Mouse (Mus musculus): ENCODE results near the gene Gnb3. TPM values are rescaled to one million over a fixed set of nuclear protein-coding genes. Genes with fewer than 3 reads are reported as not detected.

Gnb3 gene
- total and polyA plus RNA-seq, 2 experiments from 2014 or later = 0.66 to 1.1 TPM

DNA sequence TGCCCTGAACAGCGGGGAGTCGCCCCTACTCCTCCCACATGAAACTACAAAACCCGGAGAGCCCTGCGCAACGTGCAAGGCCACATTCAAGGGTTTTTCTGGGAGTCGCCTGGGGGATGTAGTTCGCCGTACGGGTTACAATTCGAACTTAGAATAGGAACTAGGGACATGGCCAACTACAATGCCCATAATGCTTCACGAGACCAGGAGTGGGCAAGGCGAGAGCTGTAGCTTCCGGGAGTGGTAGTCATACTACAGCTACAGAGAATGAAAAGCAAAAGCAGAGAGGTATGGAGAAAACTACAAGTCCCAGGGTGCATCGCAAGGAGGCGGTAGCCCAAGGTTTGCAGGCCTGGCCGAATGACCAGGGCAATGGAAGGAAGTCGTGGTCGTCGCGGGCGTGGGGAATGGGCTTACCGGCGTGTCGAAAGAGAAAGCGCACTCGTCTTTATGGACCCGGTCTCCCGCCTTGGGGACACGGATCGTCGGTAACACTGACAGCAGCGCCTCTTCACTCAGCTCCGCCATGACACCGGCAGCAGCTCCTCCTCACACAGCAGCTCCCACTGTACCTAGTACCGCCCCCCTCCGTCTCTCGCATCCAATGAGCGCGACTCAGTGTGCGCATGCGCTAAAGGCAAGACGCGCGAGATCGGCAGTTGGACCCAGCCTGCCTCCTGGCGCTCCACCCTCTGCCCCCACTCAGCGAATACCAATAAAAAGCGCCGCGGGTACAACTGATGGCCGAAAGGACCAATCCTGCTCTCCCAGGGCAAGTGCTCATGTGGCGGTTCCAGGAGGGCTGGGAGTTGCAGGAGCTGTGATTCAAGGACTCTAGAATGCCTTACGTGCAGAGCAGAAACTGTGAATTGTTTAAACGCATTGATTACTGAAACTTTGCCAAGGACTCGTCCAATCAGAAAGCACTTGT is 10.9 kb downstream of the Gnb3 start, which contains the start of the genes Usp5 and Cdca3:
Gene Usp5, minus strand, starts transcription at position 617 of the 931 bp plus-strand sequence.
Gene Cdca3, plus strand, starts transcription at position 680 of the 931 bp plus-strand sequence.
- H3K36me3 ChIP-seq (ENCODE audit: insufficient read depth, low read length) = peaks cover 19% of the 10 kb centered on the region
- WGBS = under 1% methylated on average over 55 of the region's 55 CpGs
- ATAC-seq (ENCODE audit: low FRiP score) (peak; percentile 96), DNase-seq (ENCODE audit: low spot score) (peak; percentile 100)
- peaks cover 4% of the 10 kb centered on the region for H3K4me1 ChIP-seq (ENCODE audit: insufficient read depth, low read length)
- peak; percentile 54 for TF ChIP-seq CTCF (IDR thresholded peaks at IDR 0.05)
- H3K27me3 ChIP-seq (ENCODE audit: insufficient read depth, low read length) = no peaks in the 10 kb centered on the region
- no peaks in the 10 kb centered on the region for H3K9me3 ChIP-seq (ENCODE audit: low read length)
- H3K9ac ChIP-seq (replicated peaks; ENCODE audit: low read length, poor library complexity, severe bottlenecking) = peak within 1 kb of the TSS; percentile 76
- peak within 1 kb of the TSS; percentile 89 for H3K4me2 ChIP-seq (ENCODE audit: low read depth, low read length, poor library complexity, severe bottlenecking)
- H3K4me3 ChIP-seq (ENCODE audit: low read depth, low read length) = peak within 1 kb of the TSS; percentile 61
- peak within 1 kb of the TSS; percentile 88 for H3K27ac ChIP-seq (ENCODE audit: low read depth, low read length)

DNA sequence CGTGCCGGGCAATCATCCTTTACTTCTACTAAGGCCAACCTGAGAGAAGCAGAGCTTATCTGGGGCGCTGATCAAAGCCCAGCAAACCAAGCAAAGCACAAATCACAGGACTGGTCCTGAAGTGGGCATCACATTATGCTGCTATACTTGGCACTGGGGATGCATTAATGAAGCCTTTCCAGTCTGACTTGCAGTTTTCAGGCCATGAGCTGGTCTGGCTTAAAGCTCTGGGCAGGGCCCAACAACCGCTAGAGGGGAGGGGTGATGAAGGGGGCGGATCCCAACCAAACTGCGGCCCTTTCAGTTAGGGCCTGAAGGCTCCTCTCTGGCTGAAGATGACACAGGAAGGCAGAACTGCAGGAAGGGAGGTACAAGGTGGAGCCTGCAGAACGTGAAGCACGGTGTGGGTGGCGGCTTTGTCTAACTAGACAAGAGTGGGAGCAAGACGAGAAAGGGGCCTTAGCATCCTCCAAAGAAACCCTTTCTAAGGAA is 11.9 kb downstream of the Gnb3 start:
- Histone ChIP-seq H3K9ac (replicated peaks; ENCODE audit: low read length, poor library complexity, severe bottlenecking) (peak overlapping the region; percentile 64), H3K9me3 (ENCODE audit: low read length) (no peaks in the 10 kb centered on the region), H3K27ac (ENCODE audit: low read depth, low read length) (peak overlapping the region; percentile 52), H3K4me3 (ENCODE audit: low read depth, low read length) (peak overlapping the region; percentile 61), H3K4me1 (ENCODE audit: insufficient read depth, low read length) (peaks cover 4% of the 10 kb centered on the region), H3K36me3 (ENCODE audit: insufficient read depth, low read length) (peaks cover 29% of the 10 kb centered on the region), H3K4me2 (ENCODE audit: low read depth, low read length, poor library complexity, severe bottlenecking) (peak overlapping the region; percentile 89), H3K27me3 (ENCODE audit: insufficient read depth, low read length) (no peaks in the 10 kb centered on the region)
- DNase-seq (ENCODE audit: low spot score) (peak; percentile 65), ATAC-seq (ENCODE audit: low FRiP score) (no peak)
- 21% methylated on average over 10 of the region's 10 CpGs for WGBS
- TF ChIP-seq CTCF (IDR thresholded peaks at IDR 0.05) = no peak

DNA sequence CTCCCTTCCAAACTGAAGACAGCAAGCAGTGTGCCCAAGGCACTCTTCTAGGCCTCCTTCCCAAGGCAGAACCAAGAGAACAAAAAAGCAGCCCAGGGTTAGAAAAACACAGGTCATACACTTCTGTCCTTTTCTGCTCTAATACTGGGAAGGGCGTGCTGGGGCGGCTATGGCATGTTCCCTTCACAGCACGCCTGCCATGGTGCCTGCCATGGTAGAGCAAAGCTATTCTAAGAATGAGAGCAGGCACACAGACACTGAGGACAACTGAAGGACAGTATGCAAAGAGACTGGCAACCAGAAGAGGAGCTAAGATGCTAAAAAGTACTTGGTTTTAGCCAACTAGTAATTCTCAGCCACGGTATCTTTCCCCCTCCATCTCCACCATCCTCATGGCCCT is 18.0 kb downstream of the Gnb3 start:
- H3K4me3 ChIP-seq (ENCODE audit: low read depth, low read length) = no peak overlapping the region
- no peak overlapping the region for H3K4me2 ChIP-seq (ENCODE audit: low read depth, low read length, poor library complexity, severe bottlenecking)
- no peaks in the 10 kb centered on the region for H3K4me1 ChIP-seq (ENCODE audit: insufficient read depth, low read length)
- TF ChIP-seq CTCF (IDR thresholded peaks at IDR 0.05) = no peak
- H3K27me3 ChIP-seq (ENCODE audit: insufficient read depth, low read length) = no peaks in the 10 kb centered on the region
- ATAC-seq (ENCODE audit: low FRiP score) (no peak), DNase-seq (ENCODE audit: low spot score) (no peak)
- H3K9me3 ChIP-seq (ENCODE audit: low read length) = no peaks in the 10 kb centered on the region
- WGBS = 97% methylated on average over 4 of the region's 4 CpGs
- no peak overlapping the region for H3K9ac ChIP-seq (replicated peaks; ENCODE audit: low read length, poor library complexity, severe bottlenecking)
- peaks cover 84% of the 10 kb centered on the region for H3K36me3 ChIP-seq (ENCODE audit: insufficient read depth, low read length)
- no peak overlapping the region for H3K27ac ChIP-seq (ENCODE audit: low read depth, low read length)

DNA sequence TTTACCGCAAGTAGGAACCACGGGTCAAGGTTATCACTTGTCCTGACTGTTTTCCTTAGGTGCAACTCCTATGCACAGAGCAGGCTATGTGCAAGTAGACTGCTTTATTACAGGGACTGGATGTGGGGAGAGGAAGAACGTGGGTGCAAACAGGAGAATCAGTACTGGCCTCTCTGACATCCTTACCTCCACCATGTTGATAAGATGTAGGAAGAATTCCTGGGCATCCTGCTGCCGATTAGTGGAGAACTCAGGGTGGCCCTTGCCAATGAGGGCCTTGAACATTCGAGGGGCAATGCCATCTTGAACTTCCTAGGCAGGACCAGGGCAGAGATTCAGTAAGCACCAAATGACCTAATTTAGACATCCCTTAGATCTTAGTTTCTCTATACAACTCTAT is 19.2 kb downstream of the Gnb3 start:
- Histone ChIP-seq H3K9me3 (ENCODE audit: low read length) (no peaks in the 10 kb centered on the region), H3K27ac (ENCODE audit: low read depth, low read length) (no peak overlapping the region), H3K27me3 (ENCODE audit: insufficient read depth, low read length) (no peaks in the 10 kb centered on the region), H3K4me1 (ENCODE audit: insufficient read depth, low read length) (no peaks in the 10 kb centered on the region), H3K9ac (replicated peaks; ENCODE audit: low read length, poor library complexity, severe bottlenecking) (no peak overlapping the region), H3K4me2 (ENCODE audit: low read depth, low read length, poor library complexity, severe bottlenecking) (no peak overlapping the region), H3K4me3 (ENCODE audit: low read depth, low read length) (no peak overlapping the region), H3K36me3 (ENCODE audit: insufficient read depth, low read length) (peaks cover 89% of the 10 kb centered on the region)
- ATAC-seq (ENCODE audit: low FRiP score) = no peak
- 93% methylated on average over 5 of the region's 5 CpGs for WGBS
- TF ChIP-seq CTCF (IDR thresholded peaks at IDR 0.05) = no peak
- DNase-seq (ENCODE audit: low spot score) = no peak

DNA sequence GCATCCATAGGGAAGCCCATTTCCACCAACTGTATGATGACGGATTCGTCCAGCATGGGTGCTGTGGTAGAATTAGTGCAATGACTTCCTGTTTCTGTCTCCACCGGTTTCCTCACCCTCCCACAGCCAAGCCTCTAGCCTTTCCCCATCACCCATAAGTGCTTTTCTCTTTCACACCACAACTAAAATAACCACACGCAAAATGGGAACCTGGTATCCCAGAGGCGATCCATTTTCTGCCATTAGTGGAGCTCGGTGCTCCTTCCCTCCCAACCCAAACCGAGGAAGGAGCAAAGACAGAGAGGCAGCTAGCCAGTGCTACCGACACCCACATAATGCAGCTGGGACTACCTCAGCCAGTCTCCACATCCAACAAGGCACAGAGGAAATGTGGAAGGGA is 22.1 kb downstream of the Gnb3 start:
- ATAC-seq (ENCODE audit: low FRiP score) (no peak), DNase-seq (ENCODE audit: low spot score) (no peak)
- Histone ChIP-seq H3K4me2 (ENCODE audit: low read depth, low read length, poor library complexity, severe bottlenecking) (no peak overlapping the region), H3K4me3 (ENCODE audit: low read depth, low read length) (no peak overlapping the region), H3K36me3 (ENCODE audit: insufficient read depth, low read length) (peaks cover 70% of the 10 kb centered on the region), H3K9me3 (ENCODE audit: low read length) (no peaks in the 10 kb centered on the region), H3K27me3 (ENCODE audit: insufficient read depth, low read length) (no peaks in the 10 kb centered on the region), H3K9ac (replicated peaks; ENCODE audit: low read length, poor library complexity, severe bottlenecking) (no peak overlapping the region), H3K27ac (ENCODE audit: low read depth, low read length) (no peak overlapping the region), H3K4me1 (ENCODE audit: insufficient read depth, low read length) (peaks cover 5% of the 10 kb centered on the region)
- no peak for TF ChIP-seq CTCF (IDR thresholded peaks at IDR 0.05)
- 95% methylated on average over 8 of the region's 8 CpGs for WGBS

DNA sequence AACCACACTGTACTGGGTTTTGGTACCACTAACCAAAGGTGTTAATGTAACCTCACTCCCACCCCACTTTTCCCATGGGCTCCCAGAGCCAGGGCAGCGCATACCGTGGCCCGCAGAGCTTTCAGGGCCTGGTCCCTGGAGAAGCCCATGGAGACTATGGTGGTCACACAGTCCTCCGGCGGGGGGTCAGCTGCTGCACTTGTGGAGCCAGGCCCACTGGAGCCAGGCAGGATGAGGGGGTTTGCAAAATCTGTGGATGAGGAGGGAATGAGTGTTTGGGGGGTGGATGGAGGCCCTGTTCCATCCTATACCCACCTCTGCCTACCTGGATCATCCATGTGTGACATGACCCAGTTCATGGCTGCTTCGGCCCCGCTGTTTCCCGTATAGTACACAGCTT is 22.5 kb downstream of the Gnb3 start:
- peaks cover 66% of the 10 kb centered on the region for H3K36me3 ChIP-seq (ENCODE audit: insufficient read depth, low read length)
- WGBS = 96% methylated on average over 8 of the region's 8 CpGs
- no peak overlapping the region for H3K4me2 ChIP-seq (ENCODE audit: low read depth, low read length, poor library complexity, severe bottlenecking)
- H3K4me1 ChIP-seq (ENCODE audit: insufficient read depth, low read length) = peaks cover 7% of the 10 kb centered on the region
- no peak overlapping the region for H3K9ac ChIP-seq (replicated peaks; ENCODE audit: low read length, poor library complexity, severe bottlenecking)
- no peak for TF ChIP-seq CTCF (IDR thresholded peaks at IDR 0.05)
- no peaks in the 10 kb centered on the region for H3K9me3 ChIP-seq (ENCODE audit: low read length)
- no peak for ATAC-seq (ENCODE audit: low FRiP score)
- no peak for DNase-seq (ENCODE audit: low spot score)
- H3K27ac ChIP-seq (ENCODE audit: low read depth, low read length) = no peak overlapping the region
- no peaks in the 10 kb centered on the region for H3K27me3 ChIP-seq (ENCODE audit: insufficient read depth, low read length)
- H3K4me3 ChIP-seq (ENCODE audit: low read depth, low read length) = no peak overlapping the region
